Mouse (Mus musculus) hindbrain, embryonic 13.5 days (tissue): ENCODE results near the gene Atp23. TPM values are rescaled to one million over a fixed set of nuclear protein-coding genes. Genes with fewer than 3 reads are reported as not detected.

Experiments used
- ATAC-seq: fragments of 200-750 bp; cut with Nextera tagmentation; 2 replicates; pipeline ENCODE4 v1.8.0; 2017; ENCODE audit warnings: moderate TSS enrichment; ENCODE audit not compliant: low FRiP score
- H3K27ac ChIP-seq: fragments of 300-500 bp; sonication (generic); 2 replicates; pipeline ENCODE4 v1.5.1; 2015; ENCODE audit warnings: inconsistent platforms, mild to moderate bottlenecking, moderate library complexity
- H3K27me3 ChIP-seq: fragments of 300-500 bp; sonication (generic); 2 replicates; pipeline ENCODE4 v1.6.1; 2015; ENCODE audit warnings: mild to moderate bottlenecking, inconsistent platforms
- H3K36me3 ChIP-seq: fragments of 300-500 bp; sonication (generic); 2 replicates; pipeline ENCODE4 v1.6.1; 2015; ENCODE audit warnings: mild to moderate bottlenecking, inconsistent platforms
- H3K4me1 ChIP-seq: fragments of 300-500 bp; sonication (generic); replicated peaks from 2 replicates; pipeline ENCODE4 v1.6.1; 2015; ENCODE audit warnings: inconsistent platforms
- H3K4me2 ChIP-seq: fragments of 300-500 bp; sonication (generic); 2 replicates; pipeline ENCODE4 v1.6.1; 2015; ENCODE audit warnings: inconsistent platforms, mild to moderate bottlenecking, moderate library complexity
- H3K4me3 ChIP-seq: fragments of 300-500 bp; sonication (generic); 2 replicates; pipeline ENCODE4 v1.5.1; 2015; ENCODE audit warnings: mild to moderate bottlenecking, inconsistent platforms
- H3K9ac ChIP-seq: fragments of 300-500 bp; sonication (generic); 2 replicates; pipeline ENCODE4 v1.6.1; 2015; ENCODE audit warnings: mild to moderate bottlenecking, inconsistent platforms
- H3K9me3 ChIP-seq: fragments of 300-500 bp; sonication (generic); 2 replicates; pipeline ENCODE4 v1.6.1; 2016; ENCODE audit warnings: inconsistent platforms
- WGBS: fragments of 180-500 bp; shearing (Covaris S2); methylation state at CpG from one replicate; pipeline ENCODE4 v1.1.7; 2015; 5-methylcytosine and 5-hydroxymethylcytosine counted together
- polyA plus RNA-seq: library from polyadenylated mRNA; unstranded; fragments of >200 nt; fragmentation: Nextera tagmentation; extraction: Ambion mirVana; gene quantifications from 2 replicates; pipeline ENCODE4 v1.2.1, GENCODE M21; 2015

Gene Atp23
- 10.6 and 10.9 TPM in 2 replicates for polyA plus RNA-seq

GRCm38 (mm10) chr10:126900821-126901487, at the start of gene Atp23:
Atp23 (minus strand) TSS chr10:126901355.
- Histone ChIP-seq H3K36me3 (peaks cover 7% of the 10 kb centered on the region; the same call in 1 of the 2 replicates), H3K27ac (0 out of 2 replicates have a peak within 1 kb of the TSS, but pooled peaks have one; percentile 48), H3K27me3 (0 out of 2 replicates have a peak, but pooled peaks cover 5% of the 10 kb centered on the region), H3K4me1 (peaks cover 7% of the 10 kb centered on the region), H3K9me3 (no peaks in the 10 kb centered on the region), H3K9ac (peak within 1 kb of the TSS; percentile 83), H3K4me2 (peak within 1 kb of the TSS; percentile 98), H3K4me3 (peak within 1 kb of the TSS; percentile 70)
- peak; percentile 85 for ATAC-seq
- WGBS = under 1% methylated on average over 51 of the region's 56 CpGs

- Histone ChIP-seq H3K36me3 (no peaks in the 10 kb centered on the region), H3K9me3 (peaks cover 11% of the 10 kb centered on the region; the same call in 1 of the 2 replicates), H3K4me3 (no peak overlapping the region), H3K27me3 (peaks cover 74% of the 10 kb centered on the region), H3K9ac (no peak overlapping the region), H3K4me1 (no peaks in the 10 kb centered on the region), H3K4me2 (no peak overlapping the region), H3K27ac (no peak overlapping the region)
- ATAC-seq = no peak
- WGBS = 85% methylated on average over 4 of the region's 4 CpGs
These were observed 49.4 kb upstream of the Atp23 start for GRCm38 (mm10) chr10:126950572-126950971.

GRCm38 (mm10) chr10:126949824-126950223, 48.7 kb upstream of the Atp23 start:
- no peaks in the 10 kb centered on the region for H3K4me1 ChIP-seq
- H3K9me3 ChIP-seq = peaks cover 13% of the 10 kb centered on the region; the same call in 1 of the 2 replicates
- no peak overlapping the region for H3K4me2 ChIP-seq
- no peaks in the 10 kb centered on the region for H3K36me3 ChIP-seq
- H3K9ac ChIP-seq = no peak overlapping the region
- H3K4me3 ChIP-seq = no peak overlapping the region
- WGBS = 70% methylated on average over 5 of the region's 5 CpGs
- no peak overlapping the region for H3K27ac ChIP-seq
- ATAC-seq = no peak
- H3K27me3 ChIP-seq = peaks cover 67% of the 10 kb centered on the region

- H3K36me3 ChIP-seq = no peaks in the 10 kb centered on the region
- no peaks in the 10 kb centered on the region for H3K4me1 ChIP-seq
- no peak for ATAC-seq
- no peak overlapping the region for H3K4me3 ChIP-seq
- H3K27ac ChIP-seq = no peak overlapping the region
- 89% methylated on average over 5 of the region's 5 CpGs for WGBS
- peaks cover 51% of the 10 kb centered on the region for H3K27me3 ChIP-seq
- no peak overlapping the region for H3K9ac ChIP-seq
- no peak overlapping the region for H3K4me2 ChIP-seq
- H3K9me3 ChIP-seq = peaks cover 10% of the 10 kb centered on the region; the same call in 1 of the 2 replicates
These were observed 44.4 kb upstream of the Atp23 start for GRCm38 (mm10) chr10:126945531-126945930.

GRCm38 (mm10) chr10:126940949-126941348, 39.8 kb upstream of the Atp23 start:
- Histone ChIP-seq H3K27ac (no peak overlapping the region), H3K27me3 (peaks cover 21% of the 10 kb centered on the region; the same call in 1 of the 2 replicates), H3K36me3 (no peaks in the 10 kb centered on the region), H3K4me1 (no peaks in the 10 kb centered on the region), H3K4me2 (no peak overlapping the region), H3K4me3 (no peak overlapping the region), H3K9ac (no peak overlapping the region), H3K9me3 (peaks cover 8% of the 10 kb centered on the region; the same call in 1 of the 2 replicates)
- ATAC-seq = no peak
- 81% methylated on average over 7 of the region's 7 CpGs for WGBS

- peaks cover 16% of the 10 kb centered on the region; the same call in 1 of the 2 replicates for H3K27me3 ChIP-seq
- peaks cover 3% of the 10 kb centered on the region; the same call in 1 of the 2 replicates for H3K9me3 ChIP-seq
- H3K4me2 ChIP-seq = no peak overlapping the region
- 67% methylated on average over 18 of the region's 18 CpGs for WGBS
- H3K27ac ChIP-seq = peak overlapping the region; percentile 48; the same call in 1 of the 2 replicates
- no peak overlapping the region for H3K4me3 ChIP-seq
- peaks cover 7% of the 10 kb centered on the region for H3K4me1 ChIP-seq
- H3K9ac ChIP-seq = no peak overlapping the region; the same call in 1 of the 2 replicates
- no peaks in the 10 kb centered on the region for H3K36me3 ChIP-seq
- ATAC-seq = no peak
These were observed 34.6 kb upstream of the Atp23 start for GRCm38 (mm10) chr10:126935556-126936381.

- WGBS = 79% methylated on average over 8 of the region's 8 CpGs
- H3K4me1 ChIP-seq = peaks cover 13% of the 10 kb centered on the region
- peak overlapping the region; percentile 48; the same call in 1 of the 2 replicates for H3K27ac ChIP-seq
- no peaks in the 10 kb centered on the region for H3K36me3 ChIP-seq
- H3K9me3 ChIP-seq = peaks cover 3% of the 10 kb centered on the region; the same call in 1 of the 2 replicates
- no peak overlapping the region for H3K4me2 ChIP-seq
- H3K27me3 ChIP-seq = peaks cover 17% of the 10 kb centered on the region; the same call in 1 of the 2 replicates
- no peak overlapping the region for H3K4me3 ChIP-seq
- no peak for ATAC-seq
- no peak overlapping the region; the same call in 1 of the 2 replicates for H3K9ac ChIP-seq
These were observed 34.0 kb upstream of the Atp23 start for GRCm38 (mm10) chr10:126935121-126935520.

GRCm38 (mm10) chr10:126934561-126934960, 33.4 kb upstream of the Atp23 start:
- H3K4me2 ChIP-seq = no peak overlapping the region
- no peak for ATAC-seq
- WGBS = 91% methylated on average over 13 of the region's 13 CpGs
- no peaks in the 10 kb centered on the region for H3K36me3 ChIP-seq
- H3K9me3 ChIP-seq = peaks cover 3% of the 10 kb centered on the region; the same call in 1 of the 2 replicates
- peaks cover 19% of the 10 kb centered on the region for H3K4me1 ChIP-seq
- no peak overlapping the region for H3K27ac ChIP-seq
- H3K9ac ChIP-seq = no peak overlapping the region
- peaks cover 21% of the 10 kb centered on the region for H3K27me3 ChIP-seq
- H3K4me3 ChIP-seq = no peak overlapping the region

- no peak overlapping the region for H3K4me3 ChIP-seq
- ATAC-seq = no peak
- peaks cover 47% of the 10 kb centered on the region for H3K27me3 ChIP-seq
- H3K4me2 ChIP-seq = no peak overlapping the region
- no peaks in the 10 kb centered on the region for H3K9me3 ChIP-seq
- no peaks in the 10 kb centered on the region for H3K36me3 ChIP-seq
- peaks cover 47% of the 10 kb centered on the region for H3K4me1 ChIP-seq
- peak overlapping the region; percentile 53; the same call in 1 of the 2 replicates for H3K27ac ChIP-seq
- H3K9ac ChIP-seq = no peak overlapping the region
These were observed 30.6 kb upstream of the Atp23 start for GRCm38 (mm10) chr10:126931760-126932139.

- H3K9ac ChIP-seq = no peak overlapping the region
- ATAC-seq = no peak
- H3K9me3 ChIP-seq = no peaks in the 10 kb centered on the region
- WGBS = 62% methylated on average over 8 of the region's 8 CpGs
- H3K4me2 ChIP-seq = no peak overlapping the region
- peaks cover 52% of the 10 kb centered on the region for H3K27me3 ChIP-seq
- no peak overlapping the region for H3K4me3 ChIP-seq
- peaks cover 51% of the 10 kb centered on the region for H3K4me1 ChIP-seq
- no peaks in the 10 kb centered on the region for H3K36me3 ChIP-seq
- H3K27ac ChIP-seq = peak overlapping the region; percentile 53
These were observed 30.1 kb upstream of the Atp23 start for GRCm38 (mm10) chr10:126931123-126931759.

GRCm38 (mm10) chr10:126930270-126931121, 29.3 kb upstream of the Atp23 start:
- peaks cover 47% of the 10 kb centered on the region for H3K4me1 ChIP-seq
- H3K4me2 ChIP-seq = 0 out of 2 replicates have a peak overlapping the region, but pooled peaks have one; percentile 7

More at GRCm38 (mm10) chr10:126930270-126931121, 29.3 kb upstream of the Atp23 start:
- Histone ChIP-seq H3K27ac (peak overlapping the region; percentile 72), H3K4me3 (no peak overlapping the region), H3K9me3 (no peaks in the 10 kb centered on the region), H3K9ac (peak overlapping the region; percentile 51), H3K27me3 (peaks cover 59% of the 10 kb centered on the region), H3K36me3 (no peaks in the 10 kb centered on the region)
- 29% methylated on average over 15 of the region's 15 CpGs for WGBS
- no peak for ATAC-seq
